Mouse (Mus musculus) mature B cell (primary cell): ENCODE results near the gene 0610012G03Rik.

Experiments used
- in situ Hi-C: fragments of 300-500 bp; cut with MboI; formaldehyde crosslinking; loops from 2 replicates; pipeline ENCODE4 v1.14.3; 2019

Gene 0610012G03Rik

DNA sequence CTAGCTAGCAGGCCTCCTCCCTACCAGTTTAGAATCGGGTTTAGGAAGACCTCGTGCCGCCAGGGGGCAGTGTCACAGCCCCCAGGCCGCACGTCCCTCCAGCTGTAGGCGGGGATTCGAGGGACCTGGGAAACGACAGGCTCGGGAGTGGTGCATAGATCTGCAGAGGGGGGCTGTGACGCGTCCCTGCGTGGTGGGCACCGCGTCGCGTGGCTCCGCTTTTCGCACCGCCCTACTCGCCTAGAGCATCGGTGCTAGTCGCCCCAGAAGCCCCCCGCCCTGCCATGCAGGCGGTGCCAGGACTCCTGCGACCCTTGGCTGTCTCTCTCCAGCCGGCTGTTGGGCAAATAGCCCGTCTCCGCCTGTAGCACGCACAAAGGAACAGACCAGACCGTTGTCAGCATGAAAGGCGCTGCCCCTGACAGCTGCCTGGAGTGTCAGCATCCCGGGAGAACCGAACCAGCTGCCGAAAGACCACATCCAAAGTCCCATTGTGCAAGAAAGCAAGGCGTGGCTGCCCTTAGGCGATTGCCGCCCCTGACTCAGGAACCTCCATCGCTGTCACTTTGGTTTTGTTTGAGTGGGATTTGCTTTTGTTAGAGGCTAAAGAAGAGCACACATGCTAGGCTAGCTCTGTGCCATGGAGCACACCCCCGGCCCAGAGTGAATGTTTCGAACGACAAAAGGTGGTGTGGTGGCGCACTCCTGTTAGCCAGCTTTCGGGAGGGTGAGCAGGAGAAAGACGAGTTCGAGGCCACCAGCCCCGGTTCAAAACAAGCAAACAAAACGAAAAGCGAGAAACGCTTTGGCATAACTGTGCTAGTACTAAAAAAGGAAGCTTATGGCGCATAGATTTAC is 15.2 kb downstream of the 0610012G03Rik start:
- in situ Hi-C loops, result no loop called here

DNA sequence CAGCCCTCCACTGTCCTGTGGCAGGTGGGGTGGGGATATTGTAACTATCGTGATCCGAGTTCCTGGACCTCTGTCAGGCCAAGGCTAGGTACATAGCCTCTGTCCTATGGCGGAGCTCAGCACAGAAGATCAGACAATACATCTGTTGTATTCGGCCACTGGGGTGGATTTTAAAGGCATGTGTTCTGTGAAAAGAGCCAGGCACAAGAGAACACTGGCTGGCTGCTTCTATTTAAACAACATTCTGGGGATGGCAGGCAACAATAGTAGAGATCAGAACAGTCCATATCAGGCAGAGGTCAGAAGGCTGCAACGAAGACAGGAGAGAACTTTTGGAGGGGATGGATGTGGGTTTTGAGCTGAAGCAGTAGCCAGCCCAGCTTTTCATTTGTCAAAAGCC is 16.0 kb downstream of the 0610012G03Rik start:
- in situ Hi-C loops, result no loop called here

DNA sequence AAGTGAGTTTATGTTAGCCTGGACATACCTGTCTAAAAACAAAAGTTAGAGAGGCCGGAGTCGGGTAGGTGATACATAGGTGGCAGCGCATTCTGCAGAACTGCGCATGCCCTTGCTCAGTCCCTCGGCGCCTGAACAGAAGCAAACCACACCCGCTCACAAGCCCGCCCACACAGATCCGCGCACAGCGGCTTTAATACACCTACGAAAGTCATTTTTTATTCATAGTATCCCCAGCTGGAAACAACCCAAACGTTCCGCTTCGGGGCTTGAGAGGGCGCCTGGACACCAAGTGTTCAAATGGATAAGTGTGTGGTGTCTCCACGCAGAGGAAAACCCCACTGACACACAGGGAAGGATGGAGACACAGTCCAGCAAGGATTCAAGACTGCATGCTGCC is 17.0 kb downstream of the 0610012G03Rik start:
- in situ Hi-C loops, result no loop called here

DNA sequence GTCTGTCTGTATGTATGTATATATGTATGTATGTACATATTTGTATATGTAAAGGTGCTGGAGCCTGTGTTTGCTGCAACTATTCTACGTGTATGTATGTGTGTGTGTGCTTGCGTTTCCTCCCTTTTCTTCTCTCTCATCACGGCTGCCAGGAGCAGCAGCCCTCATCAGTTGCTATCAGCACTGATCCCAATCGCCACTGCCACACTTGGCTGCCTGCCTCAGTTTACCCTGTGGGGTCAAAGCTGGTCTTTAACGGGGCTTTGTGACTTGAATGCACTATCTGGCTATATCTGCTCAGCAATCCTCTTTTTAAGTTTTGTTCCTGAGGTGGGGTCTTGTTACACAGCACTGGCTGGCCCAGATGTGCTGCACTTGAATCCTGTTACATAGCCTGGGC is 20.9 kb downstream of the 0610012G03Rik start:
- in situ Hi-C loops, result no loop called here

DNA sequence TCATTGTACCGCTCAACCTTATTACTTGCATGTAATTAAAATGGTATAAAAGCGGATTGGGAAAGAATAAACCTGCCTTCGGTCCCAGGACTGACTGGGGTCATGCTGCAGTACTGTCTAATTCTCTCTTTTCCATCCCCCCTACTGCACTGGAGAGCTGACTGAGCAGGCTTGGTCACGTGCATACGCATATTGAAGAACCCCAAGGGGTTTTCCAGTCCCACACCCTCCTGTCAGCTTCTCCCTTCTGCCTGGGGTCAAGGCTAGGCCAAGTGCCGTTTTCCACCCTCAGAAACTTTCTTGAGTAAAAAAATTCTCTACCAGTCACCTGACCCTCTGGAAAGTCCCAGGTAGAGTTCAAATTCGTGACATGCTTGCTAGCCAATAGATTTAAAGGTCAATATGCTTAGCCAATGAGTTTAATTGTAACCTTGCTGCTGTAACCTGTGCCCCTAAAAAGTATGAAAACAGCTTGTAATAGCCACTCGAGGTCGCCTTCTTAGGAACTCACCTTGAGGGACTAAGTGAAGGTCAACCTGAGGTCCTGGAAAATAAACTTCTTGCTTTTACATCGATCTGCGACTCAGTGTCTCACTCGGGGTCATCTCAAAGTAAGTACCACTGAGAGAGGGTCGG is 21.6 kb downstream of the 0610012G03Rik start:
- in situ Hi-C loops, result no loop called here

DNA sequence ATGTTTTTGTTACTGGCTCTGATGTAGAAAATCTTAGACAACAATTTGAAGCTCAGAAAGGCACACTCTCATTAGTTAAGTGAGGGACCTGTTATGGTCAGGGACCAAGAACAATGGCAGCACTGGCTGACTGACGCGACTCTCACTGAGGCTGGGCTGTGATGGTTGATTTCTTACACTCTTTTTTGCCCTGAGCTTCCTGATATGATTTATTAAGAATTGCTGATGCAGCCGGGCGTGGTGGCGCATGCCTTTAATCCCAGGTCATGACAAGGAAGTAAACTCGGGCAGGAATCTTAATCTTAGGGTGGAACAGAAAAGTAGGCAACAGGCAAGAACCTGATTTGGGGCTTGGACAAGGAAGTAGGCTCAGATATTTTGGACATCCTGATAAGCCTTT is 22.2 kb downstream of the 0610012G03Rik start:
- in situ Hi-C loops, result no loop called here

DNA sequence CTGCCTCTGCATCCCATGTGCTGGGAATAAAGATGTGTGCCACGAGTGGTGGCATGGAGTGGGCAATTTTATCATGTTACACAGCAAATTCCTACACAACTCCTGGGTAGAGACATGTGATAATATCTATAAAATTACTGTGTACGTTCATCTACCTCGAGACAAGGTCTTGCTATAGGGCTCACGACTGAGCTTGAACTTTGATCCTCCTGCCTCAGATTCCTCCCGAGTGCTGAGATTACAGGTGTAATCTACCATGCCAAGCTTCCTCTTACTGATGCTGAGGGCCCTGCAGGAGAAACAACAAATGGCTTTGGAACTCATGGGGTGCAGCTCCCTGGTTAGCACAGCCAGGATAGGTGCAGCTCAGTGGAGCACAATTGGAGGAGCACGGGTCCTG is 23.9 kb downstream of the 0610012G03Rik start:
- in situ Hi-C loops, result no loop called here

DNA sequence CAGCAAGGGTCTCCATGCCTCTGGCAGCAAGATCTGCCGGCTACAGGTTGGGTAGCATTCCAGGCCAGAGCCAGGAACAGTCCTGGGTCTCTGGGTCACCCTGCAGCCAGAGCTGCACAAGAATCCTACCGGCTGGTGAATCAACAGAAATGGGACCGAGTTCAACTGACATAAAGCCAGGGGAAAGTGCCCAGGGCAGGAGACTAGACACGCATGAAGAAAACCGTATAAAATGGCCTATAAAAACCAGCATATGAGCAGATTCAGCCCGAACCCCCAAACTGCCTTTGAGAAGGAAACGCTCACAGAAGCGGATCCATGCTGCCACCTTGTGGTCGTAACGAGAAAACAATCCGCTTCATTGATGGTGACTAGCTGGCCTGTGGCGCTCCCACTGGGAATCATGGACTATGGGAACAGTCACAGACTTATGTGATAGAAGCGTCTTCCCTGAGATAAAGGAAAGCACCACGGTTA is 30.0 kb downstream of the 0610012G03Rik start:
- in situ Hi-C loops, result no loop called here

DNA sequence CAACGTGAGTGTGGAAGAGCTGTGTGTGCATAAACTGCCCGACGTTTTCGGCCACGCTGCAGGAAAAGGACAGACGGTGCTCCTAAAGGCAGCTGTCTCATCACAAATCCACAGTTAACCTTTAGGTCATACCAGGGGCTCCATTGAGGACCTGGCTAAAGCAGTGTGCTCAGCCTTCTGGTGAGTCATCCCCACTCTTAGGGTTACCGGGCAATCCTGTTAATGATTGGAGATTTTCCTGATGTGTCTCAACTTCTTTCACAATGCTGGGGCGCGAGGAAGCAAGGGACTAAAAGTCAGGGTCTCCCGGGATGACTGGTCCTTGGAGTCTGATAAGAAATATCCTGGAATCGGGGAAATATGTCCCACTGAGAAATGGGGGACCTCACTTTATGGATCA is 30.5 kb downstream of the 0610012G03Rik start:
- in situ Hi-C loops, result no loop called here

DNA sequence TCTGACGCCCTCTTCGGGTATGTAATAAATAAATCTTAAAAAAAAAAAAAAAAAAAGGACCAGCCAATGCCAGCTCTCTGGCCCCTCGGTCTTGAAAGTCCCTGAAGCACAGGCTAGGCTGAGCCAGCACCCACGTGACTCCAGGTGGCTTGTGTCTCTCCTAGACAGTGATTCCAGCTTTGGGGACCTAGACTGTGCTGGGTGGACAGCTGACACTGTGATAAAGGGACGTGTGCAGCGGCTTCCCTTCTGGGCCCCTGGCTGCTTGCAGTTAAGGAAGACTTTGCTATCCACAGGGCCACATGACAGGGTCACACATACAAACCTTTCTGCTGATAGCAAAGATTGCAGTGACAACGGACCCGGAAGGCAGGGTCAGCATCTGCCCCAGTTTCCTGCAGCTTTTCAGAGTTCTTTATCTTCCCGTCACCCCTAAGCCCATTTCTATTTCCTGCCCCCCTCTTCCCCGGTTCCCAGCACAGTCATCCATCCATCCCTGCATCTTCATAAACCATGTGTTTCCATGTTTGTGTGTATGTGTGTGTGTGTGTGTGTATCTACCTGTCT is 37.9 kb downstream of the 0610012G03Rik start:
- in situ Hi-C loops, result no loop called here

DNA sequence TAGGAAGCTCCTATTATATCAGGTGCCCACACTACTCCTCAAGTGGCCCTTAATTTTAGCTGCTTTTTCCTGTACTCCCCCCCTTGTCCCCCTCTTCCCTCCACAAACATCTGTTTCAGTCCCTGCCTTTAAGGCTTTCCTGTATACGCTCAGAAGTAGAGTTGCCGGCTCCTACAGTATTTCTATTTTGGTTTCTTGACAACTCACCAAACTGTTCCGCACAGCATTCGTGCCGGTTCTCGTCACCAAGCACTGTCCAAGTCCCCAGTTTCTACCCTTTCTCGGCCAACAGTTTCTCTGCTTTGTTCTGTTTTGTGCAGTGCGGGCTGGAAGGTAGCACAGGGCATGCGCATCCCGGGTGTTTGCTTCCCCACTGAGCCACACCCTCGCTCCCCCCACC is 39.3 kb downstream of the 0610012G03Rik start:
- in situ Hi-C loops, result no loop called here

DNA sequence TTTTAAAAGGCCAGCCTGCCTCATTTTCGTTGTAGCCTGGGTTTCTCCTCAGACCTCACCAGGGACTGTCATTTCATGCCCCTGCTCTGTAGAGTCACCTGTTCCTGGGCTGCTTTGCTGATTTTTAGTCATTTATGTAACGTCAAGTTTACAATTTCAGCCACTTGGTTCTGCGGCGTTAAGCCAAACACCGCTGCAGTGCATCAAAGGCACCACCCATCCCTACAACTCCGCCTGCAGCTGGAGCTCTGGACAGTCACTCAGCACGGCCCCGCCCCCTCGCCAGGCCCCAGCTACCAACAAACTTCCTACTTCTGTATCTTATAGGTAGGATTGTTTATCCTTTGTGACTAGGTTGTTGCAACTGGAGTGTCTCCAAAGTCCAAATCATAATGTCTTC is 41.4 kb downstream of the 0610012G03Rik start:
- in situ Hi-C loops, result no loop called here

DNA sequence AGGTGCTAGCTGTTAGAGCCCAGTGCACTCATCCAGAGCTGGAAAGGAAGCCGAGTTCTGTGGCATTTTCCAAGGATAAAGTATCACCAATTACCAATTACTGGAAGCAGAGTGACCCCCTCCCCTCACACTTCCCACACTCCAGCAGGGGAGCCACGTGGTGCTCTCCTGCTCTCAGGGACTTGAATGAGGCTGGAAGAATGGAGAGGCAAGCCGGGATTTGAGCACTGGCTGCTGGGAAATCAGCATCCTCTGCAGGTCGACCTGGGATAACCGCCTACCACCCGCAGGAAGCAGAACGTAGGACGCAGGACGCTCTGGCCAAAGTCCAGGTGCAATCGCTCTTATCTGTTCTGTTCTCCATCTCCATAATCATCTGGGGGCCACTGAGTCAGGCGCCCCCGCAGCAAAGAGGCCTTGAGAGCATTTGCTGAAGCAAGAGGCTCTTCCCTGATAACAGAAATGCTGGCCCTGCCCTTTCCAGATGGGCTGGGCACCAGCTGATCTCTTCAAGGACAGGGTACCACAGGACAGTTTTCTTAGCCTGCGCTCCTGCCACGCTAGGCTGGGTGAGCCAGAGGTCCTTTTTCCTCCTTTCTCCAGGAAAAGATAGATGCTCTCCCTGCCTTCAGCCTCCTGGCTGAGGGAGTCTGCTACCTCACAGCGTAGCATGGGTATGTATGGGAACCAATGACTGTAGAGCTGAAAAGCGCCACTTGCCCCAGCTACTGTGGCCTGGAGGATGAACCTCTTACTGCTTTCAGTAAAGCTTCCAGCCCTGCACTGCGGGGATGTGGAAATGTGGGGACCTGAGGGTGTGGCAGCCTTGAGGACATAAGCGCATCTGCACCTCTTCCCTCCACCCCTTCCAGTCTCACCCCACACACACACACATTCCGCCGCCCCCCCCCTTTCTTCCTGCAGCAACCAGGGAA is 42.1 kb downstream of the 0610012G03Rik start:
- in situ Hi-C loops, result no loop called here

DNA sequence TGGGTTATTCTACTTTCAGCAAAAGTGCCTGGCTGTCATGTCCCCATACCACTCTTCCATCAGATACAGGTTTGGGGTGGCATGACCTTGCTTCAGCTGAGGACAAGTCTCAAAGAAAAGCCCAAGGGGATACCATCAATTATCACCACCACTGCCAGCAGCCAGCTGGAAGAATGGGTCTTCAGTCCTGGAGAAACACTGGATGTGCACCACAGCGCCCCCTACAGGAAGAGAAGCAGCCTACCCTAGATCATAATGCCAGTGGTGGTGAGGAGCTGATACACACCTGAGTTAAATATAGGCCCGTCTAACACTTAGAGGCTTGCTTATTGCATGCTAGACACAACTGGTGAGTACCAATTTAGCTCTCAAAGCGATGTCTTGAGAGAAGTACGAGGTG is 43.0 kb downstream of the 0610012G03Rik start:
- in situ Hi-C loops, result no loop called here

DNA sequence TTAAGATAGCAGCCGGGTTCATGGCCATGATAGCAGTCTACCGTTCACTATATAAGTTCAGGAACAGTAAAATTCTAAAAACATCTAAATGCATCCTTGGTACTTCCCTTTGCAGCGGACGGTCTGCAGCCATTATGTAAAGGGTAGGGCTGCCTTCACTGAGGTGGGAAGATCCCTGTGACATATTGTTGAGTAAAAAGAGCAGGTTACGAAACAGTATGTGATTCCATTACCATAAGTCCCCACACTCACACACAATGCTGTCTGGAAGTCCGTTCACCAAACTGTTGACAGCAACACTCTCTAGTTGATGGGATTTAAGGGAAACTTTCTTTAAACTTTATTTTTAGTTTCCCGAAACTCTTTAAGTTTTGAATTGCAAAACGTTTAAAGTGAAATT is 45.1 kb downstream of the 0610012G03Rik start:
- in situ Hi-C loops, result no loop called here

DNA sequence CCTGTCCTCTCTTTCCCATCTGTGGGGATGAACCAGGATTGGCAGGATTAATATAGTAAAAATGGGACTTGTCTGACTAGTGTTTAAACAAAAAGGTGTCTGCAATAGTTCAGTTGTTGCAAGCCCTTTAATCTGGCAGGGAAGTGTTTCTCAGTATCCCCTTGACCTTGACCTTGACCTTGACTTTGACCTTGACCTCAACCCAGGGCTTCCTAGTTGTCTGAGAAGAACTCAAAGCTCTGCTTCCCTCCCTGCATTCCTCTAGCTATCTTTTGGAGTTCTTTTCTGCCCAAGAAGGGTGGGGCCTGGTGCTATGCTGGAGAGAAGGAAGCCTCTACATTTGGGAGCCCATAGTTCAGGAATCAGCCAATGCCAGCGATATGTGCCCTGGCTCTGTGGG is 46.4 kb downstream of the 0610012G03Rik start:
- in situ Hi-C loops, result no loop called here

DNA sequence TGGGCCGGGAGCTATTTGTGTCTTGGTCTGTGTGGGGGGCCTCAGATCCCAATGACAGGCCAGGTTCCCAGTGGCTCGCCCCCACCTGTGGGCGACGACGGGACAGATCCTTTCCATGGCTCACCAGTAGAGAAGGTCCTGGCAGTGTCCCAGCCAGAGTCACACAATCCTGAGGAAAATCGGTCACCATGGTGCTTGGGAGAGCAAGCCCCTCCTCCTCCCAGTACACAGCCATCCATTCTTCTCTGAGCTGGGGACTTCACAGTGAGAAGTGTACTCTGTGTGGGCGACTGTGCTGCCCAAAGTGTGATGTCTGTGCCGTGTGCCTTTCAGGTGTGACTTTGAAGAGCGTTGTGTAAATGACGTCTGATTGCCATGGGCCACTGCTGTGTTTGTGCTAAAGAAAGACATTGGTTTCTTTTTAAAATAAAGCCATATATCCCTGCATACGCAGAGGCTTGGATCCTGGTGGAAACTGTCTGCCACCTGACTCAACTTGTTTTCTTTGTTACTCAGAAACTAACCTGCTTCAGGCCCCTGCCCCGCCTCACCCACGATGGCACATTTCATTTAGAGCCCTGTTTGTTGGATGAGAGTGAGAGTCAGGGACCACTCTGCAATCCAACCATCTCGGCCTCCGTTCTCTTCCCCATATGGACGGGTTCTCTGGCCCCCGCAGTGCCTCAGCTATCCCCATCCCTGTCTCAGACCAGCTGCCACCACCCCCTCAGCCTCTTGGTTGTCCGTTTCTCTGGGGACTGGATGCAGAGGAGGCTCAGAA is 49.6 kb downstream of the 0610012G03Rik start:
- in situ Hi-C loops, result no loop called here
